Mouse (Mus musculus) erythroblast, embryonic 14.5 days (primary cell): ENCODE measurements around the gene Ccdc122.

Experiments used
- GATA1 ChIP-seq: IDR thresholded peaks from 2 replicates; pipeline ENCODE4 v1.6.1; 2012; ENCODE audit warnings: low read length, inconsistent platforms, mixed read lengths
- TAL1 ChIP-seq: IDR thresholded peaks from 3 replicates; pipeline ENCODE4 v1.6.1; 2012; ENCODE audit warnings: low read length, inconsistent platforms, mixed read lengths

DNA sequence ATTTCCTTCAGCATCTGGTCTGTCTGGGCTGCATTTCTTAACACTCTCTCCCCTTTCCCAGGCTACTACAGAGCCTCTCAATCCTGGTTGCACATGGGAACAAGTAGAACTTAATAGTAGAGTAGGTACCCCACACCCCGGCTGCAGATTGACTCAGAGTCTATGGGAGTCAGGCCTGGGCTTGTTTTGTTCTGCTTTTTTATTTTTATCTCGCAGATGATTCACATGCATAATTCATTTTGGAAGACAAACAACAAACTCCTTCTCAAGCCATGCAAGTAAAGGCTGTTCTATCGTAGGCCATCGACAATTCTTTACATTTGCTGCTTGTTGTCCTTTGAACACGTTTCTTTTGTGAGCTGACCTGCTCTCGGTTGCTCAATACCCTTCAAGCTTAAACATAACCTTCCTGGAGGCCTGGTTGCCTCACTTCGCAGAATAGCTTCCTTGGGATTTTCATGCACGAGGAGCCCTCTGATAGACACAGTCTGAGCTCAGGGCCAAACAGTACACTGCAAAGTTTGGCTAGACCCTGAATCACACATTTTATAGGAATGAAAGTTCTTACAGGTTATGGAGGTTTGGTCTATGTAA is 1.4 kb downstream of the Ccdc122 start:
- TF ChIP-seq GATA1 (no peak), TAL1 (no peak)
